Mouse (Mus musculus) cerebellum, postnatal 25 days (tissue): ENCODE measurements around the gene Bloc1s4.

Experiments used
- DNase-seq, 2 experiments: peaks; one replicate each; pipeline ENCODE4 v3.0.0; 2021; ENCODE audit warnings: mixed read lengths in 2 of 2

Bloc1s4 gene

DNA sequence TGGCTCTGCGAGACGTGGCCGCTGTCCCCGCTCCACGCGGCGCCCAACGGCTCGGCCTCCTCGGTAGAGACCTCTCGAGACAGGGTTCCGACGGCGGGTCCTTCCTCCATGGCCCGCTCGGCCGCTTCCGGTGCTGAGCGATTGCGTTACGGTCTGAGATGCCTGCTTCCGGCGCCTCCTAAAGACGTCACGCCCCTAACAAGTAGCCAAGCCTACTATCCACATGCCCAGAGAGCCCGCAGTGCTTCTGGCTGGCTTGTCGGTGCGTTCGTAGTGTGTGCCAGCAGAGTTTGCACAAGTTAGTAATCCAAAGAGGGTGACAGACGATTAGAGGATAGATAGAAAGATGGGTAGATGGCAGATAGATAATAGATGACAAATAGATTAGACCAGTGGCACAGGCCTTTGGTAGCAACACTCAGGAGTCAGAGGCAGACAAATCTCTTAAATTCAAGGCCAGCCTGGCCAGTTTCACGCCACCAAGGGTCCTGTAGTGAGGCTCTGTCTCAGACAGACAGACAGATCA lies at the start of gene Bloc1s4:
Bloc1s4 (minus strand) TSS at position 115 of the 526 bp plus-strand sequence.
- DNase-seq: peak; percentile 95 to 96

DNA sequence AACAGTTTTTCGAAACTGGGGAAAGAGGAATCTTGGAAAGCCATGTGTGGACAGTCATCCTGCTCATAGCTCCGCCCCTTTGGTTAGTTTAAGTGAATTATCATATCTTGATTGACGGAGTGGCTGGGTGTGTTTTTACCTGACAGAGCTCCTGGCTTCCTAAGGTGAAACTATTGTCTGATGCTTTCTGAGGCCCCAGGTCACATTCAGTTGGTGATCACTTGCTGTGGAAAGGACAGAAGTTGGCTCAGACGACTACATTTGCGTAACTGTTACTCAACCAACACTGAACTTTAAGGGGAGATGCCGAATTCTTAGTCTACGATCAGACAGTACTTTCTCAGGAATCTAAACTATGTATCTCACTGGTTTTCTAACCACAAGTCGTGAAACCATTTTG lies 48.8 kb upstream of the Bloc1s4 start:
- no peak for DNase-seq

DNA sequence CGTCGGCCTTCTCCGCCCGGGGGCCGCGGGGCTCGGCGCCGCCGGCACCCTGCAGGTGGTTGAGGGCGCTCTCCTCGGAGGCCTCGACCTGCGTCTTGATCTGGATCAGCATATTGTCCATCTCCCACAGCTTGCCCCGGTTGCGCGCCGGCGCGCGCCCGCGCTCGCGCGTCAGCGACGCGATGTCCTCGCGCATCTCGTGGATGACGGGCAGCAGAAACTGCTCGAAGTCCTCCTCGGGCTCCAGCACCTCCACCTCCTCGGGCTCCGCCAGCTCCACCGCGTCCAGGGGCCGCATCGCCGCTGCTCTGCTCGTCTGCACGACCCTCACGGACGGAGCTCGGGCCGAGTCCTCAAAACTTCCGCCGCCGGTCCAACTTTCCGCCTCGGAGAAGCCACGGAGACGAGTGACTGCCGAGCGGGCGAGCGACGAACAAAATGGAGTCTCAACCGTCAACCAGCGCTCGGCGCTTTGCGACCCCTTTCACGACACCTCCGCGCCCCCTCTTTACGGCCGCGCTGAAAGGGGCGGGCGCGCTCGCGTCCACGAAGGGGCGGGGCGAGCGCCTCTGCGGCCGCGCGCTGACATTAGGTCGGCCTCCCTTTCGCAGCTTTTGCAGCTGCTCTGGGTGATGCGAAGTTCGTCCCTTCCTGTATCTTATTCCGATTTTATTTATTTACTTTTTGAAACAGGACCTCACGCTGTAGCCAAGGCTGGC lies 48.0 kb upstream of the Bloc1s4 start, which contains the start of gene Mrfap1:
Mrfap1 (minus strand) TSS at position 477 of the 719 bp plus-strand sequence.
- peak; percentile 97 for DNase-seq

DNA sequence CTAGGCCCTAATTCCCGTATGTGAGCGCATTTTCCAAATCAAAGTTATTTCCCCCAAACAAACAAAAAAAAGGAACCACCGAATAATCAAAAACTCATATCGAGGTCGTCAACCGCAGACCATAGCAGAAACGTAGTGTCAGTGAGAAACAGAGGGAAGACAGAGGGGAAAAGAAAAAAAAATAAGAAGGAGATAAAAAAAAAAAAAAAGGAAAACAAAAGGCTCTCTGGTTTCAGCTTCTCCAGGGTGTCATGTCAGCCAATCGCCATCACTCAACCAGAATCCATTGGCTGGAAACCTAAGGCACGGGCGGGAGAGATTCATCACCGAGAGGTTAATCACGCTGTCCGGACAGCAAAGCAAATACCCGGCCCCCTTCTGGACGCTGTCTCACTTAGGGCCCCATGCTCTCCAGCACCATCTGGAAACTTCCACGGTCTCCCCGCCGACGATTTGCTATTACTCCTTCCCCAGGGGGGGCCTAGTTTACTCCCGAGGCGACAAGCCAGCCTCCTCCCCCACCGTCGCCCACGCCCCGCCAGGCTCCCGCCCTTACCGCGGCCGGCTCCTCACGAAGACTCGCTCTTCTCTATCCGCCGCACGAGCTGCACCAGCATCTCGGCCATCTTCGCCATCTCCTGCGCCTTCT lies 47.3 kb upstream of the Bloc1s4 start:
- DNase-seq: peak; percentile 78 to 81

DNA sequence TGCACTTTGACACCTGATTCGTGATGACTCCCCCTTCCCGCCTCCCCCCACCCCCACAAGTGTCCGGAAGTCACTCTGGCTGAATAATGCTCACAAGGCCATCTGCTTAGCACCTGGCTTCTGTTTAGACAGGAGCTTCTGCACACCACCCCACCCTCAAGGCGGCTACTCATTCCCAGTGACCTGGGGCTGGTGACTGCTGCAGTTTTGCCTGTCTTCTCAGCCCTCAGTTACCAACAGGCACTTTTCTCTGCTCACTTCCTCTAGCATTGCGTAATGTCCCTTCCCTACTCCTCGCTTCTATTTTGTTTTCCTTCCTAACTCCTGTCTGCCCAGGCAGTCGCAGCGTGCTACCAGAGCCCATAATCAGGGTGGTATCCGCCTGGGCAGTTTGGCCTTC lies 43.4 kb upstream of the Bloc1s4 start:
- DNase-seq: no peak

DNA sequence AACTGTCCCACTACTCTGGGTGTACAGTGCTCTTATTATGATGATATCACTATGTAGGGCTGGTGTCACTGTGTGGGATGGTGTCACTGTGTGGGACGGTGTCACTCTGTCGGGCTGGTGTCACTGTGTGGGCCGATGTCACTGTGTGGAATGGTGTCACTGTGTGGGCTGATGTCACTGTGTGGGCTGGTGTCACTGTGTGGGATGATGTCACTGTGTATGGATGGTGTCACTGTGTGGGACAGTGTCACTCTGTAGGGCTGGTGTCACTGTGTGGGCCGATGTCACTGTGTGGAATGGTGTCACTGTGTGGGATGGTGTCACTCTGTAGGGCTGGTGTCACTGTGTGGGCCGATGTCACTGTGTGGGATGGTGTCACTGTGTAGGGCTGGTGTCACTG lies 37.6 kb upstream of the Bloc1s4 start:
- DNase-seq: no peak

DNA sequence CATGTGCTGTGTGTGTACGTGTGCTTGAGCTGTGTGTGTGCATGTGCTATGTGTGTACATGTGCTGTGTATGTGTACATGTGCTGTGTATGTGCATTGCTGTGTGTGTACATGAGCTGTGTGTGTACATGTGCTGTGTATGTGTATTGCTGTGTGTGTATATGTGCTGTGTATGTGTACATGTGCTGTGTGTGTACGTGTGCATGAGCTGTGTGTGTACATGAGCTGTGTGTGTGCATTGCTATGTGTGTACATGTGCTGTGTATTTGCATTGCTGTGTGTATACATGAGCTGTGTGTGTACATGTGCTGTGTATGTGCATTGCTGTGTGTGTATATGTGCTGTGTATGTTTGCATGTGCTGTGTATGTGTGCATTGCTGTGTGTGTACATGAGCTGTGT lies 31.1 kb upstream of the Bloc1s4 start:
- no peak for DNase-seq

DNA sequence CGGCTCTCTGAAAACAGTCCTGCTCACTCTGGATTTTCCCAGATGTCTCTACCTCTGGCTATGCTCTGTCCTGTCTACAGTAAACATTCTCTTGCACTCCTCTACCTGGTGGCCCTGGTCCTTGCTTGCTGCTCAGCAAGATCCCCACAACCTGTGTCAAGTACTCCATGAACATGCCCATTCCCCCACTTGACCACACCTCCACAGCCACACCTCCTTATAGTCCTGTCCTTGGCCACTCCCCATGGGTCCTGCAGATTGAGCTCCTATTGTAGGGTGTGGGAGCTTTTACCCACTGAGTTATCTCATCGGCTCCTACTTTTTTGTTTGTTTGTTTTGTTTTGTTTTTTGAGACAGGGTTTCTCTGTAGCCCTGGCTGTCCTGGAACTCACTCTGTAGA lies 30.5 kb upstream of the Bloc1s4 start:
- DNase-seq: no peak

DNA sequence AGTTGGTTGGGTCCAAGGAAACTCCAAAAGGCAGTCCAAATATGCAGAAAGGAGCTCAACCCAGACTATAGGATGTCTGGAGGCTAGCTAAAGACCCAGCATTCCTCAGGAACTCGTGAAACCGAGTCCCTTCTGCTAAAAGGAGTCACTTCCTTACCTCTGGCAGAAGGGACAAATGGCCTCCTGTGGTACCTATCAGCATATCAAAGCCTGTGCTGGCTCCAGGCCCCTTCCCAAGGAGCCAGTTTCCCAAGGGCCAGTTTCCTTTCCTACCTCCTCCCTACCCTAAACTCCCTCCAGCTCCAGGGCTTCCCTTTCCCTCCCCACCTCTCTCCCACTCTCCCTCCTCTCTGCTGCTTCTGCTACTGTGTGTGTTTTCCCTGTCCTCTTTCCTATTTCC lies 28.7 kb upstream of the Bloc1s4 start:
- DNase-seq: no peak

DNA sequence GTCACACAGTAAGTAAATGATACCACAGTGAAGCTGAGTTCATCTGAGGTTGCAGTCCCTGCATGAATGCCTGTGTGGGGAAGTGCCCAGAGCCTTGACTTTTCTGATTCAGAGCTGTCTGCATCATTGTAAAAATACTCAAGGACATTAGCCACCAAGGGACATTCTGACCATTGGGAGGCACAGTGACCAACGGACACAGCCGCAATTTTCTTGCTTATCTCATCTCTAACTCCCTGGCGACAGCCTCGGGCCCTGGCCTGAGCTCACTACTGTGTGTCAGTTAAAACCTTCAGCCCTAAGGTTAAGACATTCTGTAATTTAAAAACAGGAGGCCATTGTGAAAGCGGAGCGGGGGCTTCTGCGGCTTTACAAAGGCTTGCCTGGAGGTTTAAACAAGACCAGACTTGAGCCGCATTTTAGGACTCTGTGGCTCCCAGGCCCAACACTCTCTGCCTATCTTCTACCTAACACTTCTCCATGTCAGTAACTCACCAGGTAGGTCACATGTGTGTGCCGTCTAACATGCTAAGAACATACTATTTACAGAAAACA lies 27.6 kb upstream of the Bloc1s4 start:
- no peak for DNase-seq

DNA sequence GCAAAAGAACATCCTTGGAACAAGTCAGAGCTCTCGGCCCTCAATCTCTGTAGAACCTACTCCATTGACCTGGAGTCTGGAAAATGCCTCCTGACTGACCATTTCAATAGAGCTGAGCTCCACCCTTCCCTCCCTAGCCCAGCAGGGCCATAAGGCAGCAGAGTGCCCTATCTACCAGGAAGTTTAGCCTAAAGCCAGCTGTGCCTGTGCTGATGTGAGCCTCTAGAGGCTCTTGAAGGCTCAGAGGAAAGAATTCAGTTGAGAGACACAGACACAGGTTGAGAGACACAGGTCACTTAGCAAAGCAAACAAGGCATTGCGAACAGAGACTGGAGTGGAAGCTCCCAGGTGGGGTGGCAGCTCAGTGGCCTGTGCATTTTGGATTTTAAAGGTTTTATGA lies 26.9 kb upstream of the Bloc1s4 start:
- no peak for DNase-seq

DNA sequence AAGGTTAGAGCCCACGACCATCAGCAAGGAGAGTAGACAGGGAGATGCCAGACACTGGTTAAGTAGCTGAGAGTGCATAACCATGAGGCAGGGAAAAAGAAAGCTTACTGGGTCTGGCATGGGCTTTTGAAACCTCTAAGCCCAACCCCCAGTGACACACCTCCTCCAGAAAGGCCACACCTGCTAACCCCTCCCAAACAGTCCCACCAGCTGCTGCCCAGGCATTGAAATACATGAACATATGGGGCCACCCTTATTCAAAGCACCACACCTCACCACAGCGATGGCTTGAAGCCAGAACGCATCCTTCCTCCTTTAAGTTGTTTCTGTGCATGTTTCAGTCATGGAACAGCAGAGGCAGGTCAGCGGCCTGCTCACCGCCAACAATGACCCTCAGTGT lies 24.1 kb upstream of the Bloc1s4 start:
- DNase-seq: no peak

DNA sequence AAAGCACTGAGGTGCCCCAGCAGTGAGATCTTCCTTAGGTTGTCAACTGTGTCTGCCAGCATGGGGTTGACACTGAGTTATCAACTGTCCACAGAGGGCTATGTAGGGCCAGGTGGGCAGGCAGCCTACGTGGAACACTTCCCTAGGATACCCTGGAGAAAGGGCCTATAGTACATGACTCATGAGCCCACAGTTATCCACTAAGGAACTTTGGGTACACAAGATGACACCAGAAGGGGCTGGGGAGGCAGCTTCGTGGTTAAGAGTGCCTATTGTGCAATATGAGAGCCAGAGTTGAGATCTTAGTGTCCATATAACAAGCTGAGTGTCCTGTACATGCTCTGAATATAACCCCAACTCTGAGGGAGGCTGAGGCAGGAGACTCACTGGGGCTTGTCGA lies 21.2 kb upstream of the Bloc1s4 start:
- no peak for DNase-seq

DNA sequence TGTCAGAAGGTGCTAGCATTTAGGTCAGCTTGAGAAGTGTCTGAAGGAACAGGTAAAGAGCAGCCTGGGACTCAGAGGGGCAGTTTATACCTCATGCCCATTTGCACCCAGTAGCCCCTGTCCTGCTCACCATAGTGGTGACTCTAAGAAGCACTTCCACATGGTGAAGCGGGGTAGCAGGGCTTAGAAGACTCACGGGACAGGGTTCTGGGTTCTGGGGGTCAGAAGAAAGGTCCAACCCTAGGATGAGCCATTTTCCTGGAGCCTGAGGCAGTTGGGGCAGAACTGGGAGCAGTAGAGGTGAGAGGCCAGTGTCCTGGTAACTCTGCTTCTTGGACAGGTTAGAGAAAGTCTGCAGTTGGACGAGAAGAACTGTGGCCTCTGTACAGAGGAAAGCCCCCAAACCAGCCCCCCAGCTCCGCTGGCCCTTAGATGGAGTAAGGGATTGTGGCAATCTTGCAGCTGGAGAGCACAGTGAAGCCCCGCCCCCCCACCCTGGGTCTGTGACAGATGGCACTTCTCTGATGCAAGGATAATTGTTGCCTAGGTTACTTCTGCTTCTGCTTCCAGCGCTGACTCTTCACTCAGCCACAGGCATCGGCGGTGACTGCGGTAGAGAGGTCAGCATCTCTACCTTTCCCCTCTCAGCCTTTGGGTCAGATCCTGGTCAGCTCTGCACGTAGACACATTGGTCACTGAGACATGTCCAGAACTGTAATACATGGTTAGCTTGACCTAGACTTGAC lies 18.7 kb upstream of the Bloc1s4 start:
- peak; percentile 63 to 67 for DNase-seq

DNA sequence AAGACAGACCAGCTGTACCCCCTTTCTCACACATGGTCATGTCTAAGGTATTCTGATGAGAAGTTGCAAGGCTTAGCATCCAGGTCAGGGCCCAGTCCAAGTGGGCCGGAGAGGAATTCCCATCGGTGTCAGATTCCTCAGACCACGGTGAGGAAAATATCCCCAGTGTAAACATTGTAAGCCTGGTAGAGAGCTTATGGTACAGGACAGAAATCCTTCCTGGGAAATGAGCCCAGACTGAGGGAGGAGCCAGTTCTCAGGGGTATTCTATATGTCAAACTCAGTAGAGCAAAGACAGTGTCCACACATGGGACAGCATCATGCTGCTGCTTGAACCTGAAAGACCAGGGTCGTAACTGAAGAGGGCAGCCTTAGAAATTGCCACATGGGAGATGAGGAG lies 11.4 kb upstream of the Bloc1s4 start:
- peak in 1 of 2 experiments; percentile 1 for DNase-seq

DNA sequence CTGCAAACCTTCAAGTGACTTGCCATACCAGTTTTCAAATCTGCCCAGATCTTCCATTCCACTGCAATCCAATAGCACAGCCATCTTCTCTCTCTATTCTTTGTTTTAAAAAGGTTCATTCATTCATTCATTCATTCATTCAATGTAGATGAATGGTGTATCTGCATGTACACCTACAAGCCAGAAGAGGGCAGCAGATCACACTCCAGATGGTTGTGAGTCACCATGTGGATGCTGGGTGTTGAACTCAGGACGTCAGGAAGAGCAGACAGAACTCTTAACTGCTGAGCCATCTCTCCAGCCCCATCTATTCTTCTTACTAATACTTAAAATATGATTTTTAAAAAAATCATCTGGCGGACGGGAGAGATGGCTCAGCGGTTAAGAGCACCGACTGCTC lies 8.6 kb upstream of the Bloc1s4 start:
- DNase-seq: peak in 1 of 2 experiments; percentile 4

DNA sequence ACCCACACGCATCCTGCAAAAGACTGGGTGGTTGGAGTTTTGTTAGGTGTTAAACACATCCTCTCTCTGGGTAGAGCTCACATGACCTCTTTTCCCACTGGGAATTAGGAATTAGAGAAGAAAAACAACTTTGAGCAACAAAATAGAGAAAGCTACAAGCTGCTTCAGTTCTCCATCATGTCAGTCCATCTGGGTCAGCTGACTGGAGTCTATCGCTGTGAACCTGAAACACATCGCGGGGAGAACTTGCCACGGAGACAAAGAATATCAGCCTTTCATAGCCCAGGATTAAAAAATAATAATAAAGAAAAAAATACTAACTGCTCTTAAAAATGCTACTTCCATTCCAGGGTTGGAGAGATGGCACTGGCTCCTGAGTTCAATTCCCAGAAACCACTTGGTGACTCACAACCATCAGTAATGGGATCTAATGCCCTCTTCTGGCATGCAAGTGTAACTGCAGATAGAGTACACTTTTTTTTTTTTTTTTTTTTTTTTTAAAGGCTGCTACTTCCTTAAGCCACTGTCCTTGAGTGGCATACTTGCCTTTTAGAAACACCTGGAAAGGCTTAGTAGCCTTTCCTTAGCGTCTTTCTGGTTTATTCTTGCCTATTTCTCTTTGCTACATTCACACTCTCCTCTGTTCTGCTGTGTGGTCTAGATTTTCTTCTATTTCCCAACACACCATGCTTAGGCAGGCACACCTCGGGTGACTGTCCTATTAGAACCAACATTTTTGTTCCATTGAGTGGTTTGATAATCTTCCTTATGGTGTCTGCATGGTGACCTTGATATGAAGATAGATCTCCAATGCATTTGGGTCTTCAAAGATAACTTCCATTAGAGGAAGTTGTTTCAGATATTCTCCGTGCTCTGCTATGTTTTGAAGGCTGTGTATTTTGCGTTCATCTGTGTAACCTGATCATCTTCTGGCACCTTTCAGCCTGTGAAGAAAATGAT lies 1.9 kb upstream of the Bloc1s4 start:
- no peak for DNase-seq

DNA sequence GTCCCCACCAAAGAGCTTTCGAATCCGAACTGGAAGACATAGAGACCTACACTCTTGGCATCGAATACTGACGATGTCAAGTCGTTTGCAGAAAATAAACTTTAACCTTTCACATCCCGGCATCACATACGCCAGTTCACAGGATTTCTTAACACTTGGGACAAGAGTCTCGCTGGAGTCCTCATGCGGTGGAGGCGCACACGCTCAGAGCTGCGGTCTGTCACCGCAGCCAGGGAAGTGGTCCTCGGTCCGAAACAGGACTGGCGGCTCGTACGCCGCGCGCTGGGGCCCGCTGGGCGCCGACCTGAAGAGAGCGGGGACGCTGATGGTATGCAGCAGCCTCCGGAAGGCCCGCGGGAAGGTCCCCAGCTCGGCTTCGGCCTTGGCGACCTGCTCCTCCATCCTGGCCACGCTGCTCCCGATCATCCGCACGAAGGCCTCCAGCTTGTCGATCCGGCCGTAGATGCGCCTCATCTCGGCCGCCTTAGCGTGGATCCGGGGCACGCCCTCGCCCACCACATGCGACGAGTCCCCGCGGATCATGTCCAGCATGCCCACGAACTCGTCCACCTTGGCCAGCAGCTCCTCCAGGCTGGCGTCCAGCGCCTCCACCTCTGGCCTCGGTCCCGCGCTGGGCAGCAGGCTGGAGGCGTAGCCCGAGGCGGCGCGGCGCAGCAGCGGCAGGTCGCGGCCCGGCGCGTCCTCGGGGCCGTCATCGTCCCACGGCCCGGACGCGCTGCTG lies 485 bp downstream of the Bloc1s4 start:
- no peak for DNase-seq

DNA sequence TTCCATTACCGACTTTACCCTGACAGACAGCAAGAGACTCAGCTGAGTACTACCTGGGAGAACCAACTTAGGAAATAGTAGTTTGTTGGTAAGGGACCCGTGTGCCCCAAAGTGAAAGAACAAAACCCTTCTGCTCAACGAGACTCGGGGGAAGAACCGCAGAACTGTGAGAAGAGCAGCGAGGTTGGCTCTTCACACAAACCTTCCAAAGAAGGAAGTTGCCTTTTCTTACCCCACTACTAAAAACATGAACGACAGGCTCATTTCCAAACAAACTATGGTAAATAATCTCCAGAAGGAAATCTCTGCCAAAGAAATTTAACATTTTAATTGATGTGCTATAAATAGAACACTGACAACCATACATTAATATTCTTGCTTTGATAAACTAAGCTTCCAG lies 1.4 kb downstream of the Bloc1s4 start:
- DNase-seq: peak in 1 of 2 experiments; percentile 2

DNA sequence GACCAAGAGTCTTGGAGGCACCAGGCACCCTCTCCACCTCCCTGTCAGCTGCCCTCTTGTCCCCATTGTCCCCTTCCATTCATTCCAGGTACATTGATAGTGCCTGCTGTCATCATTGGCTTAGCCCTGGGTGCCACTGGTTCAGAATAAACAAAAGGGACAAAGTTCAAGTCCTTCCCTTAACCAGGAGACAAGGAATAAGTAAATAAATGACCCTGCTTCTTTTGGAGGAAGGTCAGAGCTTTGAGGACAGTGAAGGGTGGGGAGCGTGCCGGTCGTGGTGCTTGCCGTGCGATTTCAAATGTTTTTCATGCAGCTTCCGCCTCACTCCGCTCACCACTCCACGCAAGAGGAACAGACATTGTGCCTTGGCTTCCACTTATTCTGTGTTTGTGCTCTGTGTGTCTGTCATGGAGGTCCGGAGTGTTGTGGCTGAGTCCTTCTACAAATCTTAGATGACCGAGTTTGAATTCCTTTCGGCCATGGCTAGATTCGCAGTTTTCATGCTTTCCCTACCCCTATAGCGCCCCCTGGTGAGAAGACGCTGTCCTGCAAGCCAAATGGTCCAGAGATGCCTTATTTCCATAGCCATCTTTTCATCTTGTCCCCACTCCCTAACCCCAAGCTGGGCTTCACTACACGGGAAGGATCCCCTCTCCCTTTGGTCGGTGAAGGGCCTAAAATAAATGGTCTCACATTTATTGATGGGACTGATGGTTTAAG lies 6.2 kb downstream of the Bloc1s4 start:
- DNase-seq: peak; percentile 90 to 93

DNA sequence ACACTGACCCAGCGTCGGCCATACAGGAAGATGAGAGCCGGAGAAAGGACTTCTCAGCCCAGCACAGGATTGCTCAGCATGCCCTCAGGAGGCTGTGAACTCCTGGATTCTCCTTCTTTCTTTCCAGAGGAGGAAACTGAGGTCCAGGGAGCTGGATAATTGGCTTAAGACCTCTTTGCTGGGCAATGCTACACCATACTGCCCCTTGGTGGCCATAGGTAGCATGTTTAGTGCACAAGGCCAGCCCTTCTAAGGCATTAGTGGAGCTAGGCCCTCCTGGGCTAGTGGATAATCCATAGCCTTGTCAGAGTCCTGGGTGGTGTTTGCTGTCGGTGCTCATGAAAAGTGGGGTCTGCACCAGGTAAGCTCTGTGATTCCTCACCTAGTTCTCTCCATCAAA lies 8.6 kb downstream of the Bloc1s4 start:
- DNase-seq: peak; percentile 76 to 85
